ENCODE assay signal across 17 mouse cellular contexts in the genomic region with DNA sequence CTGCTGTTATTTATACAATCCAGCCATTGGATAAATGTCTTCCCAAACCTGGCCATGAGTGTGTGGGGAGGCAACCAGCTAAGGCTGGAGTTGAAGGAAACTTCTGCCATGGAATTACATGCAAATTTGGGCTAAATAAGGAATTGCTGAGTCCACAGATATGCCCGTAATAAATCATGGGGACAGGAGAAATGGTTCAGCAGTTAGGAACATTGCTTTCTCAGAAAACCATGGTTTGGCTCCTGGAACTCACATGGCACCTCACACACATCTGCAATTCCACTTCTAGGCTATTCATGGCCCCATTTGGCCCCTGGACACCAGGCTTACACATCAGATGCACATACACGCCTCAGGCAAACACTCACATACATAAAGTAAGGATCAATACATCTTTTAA. TPM values are rescaled to one million over a fixed set of nuclear protein-coding genes. Genes with fewer than 3 reads are reported as not detected.
DNase-seq lines count a peak whose midpoint lies in the region; ATAC-seq and TF ChIP-seq lines count a peak whose summit lies in the region.
"Had no signal": no experiment of that assay in that cellular context is flagged by ENCODE, and none has a peak within 500 bp of the region (broad histone marks: within the 10 kb centered on the region; RNA-seq: fewer than 3 reads in every experiment).

No protein-coding gene starts in this region.

- H3K27me3 ChIP-seq in heart, embryonic 14.5 days (ENCODE audit: control insufficient read depth, insufficient read depth, low read length): peaks cover 49% of the 10 kb centered on the region
- peaks cover 29% of the 10 kb centered on the region for H3K27me3 ChIP-seq in kidney, embryonic 16.5 days (ENCODE audit: insufficient read depth, low read length)
- H3K27me3 ChIP-seq in CH12.LX (replicated peaks): peaks cover 40% of the 10 kb centered on the region
- H3K27me3 ChIP-seq in embryonic facial prominence, embryonic 13.5 days: peaks cover 54% of the 10 kb centered on the region

- no peak for TF ChIP-seq EP300 in CH12.LX (IDR thresholded peaks at IDR 0.05; ENCODE audit: low read length)

- H3K79me2 ChIP-seq in CH12.LX (replicated peaks; ENCODE audit: control insufficient read depth, extremely low read depth, insufficient read depth, poor library complexity, severe bottlenecking): no peaks in the 10 kb centered on the region

- H3K4me3 ChIP-seq in heart, embryonic 14.5 days (ENCODE audit: control insufficient read depth in 1 of 2, insufficient read depth in 1 of 2, low read depth in 1 of 2, low read length in 2 of 2): no peak overlapping the region
- peak overlapping the region; percentile 57; the same call in 1 of the 2 replicates for H3K4me3 ChIP-seq in kidney, embryonic 16.5 days (ENCODE audit: low read length)
- no peak overlapping the region for H3K4me3 ChIP-seq in CH12.LX (replicated peaks in 1 of 3; ENCODE audit: low read depth in 2 of 3, low read length in 2 of 3, poor library complexity in 1 of 3)
- no peak overlapping the region for H3K4me3 ChIP-seq in embryonic facial prominence, embryonic 13.5 days

- no peak for ATAC-seq in heart, embryonic 14.5 days (ENCODE audit: insufficient number of reproducible peaks, insufficient read depth, low FRiP score, low read depth)
- ATAC-seq in kidney, embryonic 16.5 days (ENCODE audit: low FRiP score, low TSS enrichment): no peak
- ATAC-seq in embryonic facial prominence, embryonic 13.5 days (ENCODE audit: insufficient number of reproducible peaks, insufficient read depth, low FRiP score, low TSS enrichment, low read depth): no peak
- ATAC-seq: intestine, embryonic 16.5 days had no signal

- no peak for TF ChIP-seq RAD21 in CH12.LX (IDR thresholded peaks at IDR 0.05; ENCODE audit: low read depth, low read length)

- no peak for DNase-seq in heart, postnatal 4 days
- no peak for DNase-seq in kidney, postnatal 4 days
- DNase-seq in CH12.LX (ENCODE audit: extremely low read depth): no peak
- DNase-seq in urinary bladder, postnatal 14 days (ENCODE audit: low spot score): no peak
- no peak for DNase-seq in frontal cortex, adult 2 months (ENCODE audit: extremely low spot score in 1 of 2, low spot score in 1 of 2)
- DNase-seq: adrenal gland, adult 2 months; cerebellum, adult 18-20 months; heart, adult 18-20 months; lung, adult 2 months had no signal

- no peak overlapping the region for H3K27ac ChIP-seq in heart, embryonic 14.5 days (replicated peaks in 1 of 2; ENCODE audit: control insufficient read depth in 1 of 2, insufficient read depth in 1 of 2, low read depth in 2 of 2, low read length in 2 of 2)
- H3K27ac ChIP-seq in kidney, embryonic 16.5 days (ENCODE audit: low read length): no peak overlapping the region
- H3K27ac ChIP-seq in CH12.LX (ENCODE audit: insufficient read depth, low read depth): no peak overlapping the region
- H3K27ac ChIP-seq in embryonic facial prominence, embryonic 13.5 days: no peak overlapping the region

- H3K4me2 ChIP-seq in heart, embryonic 14.5 days (ENCODE audit: low read length): peak overlapping the region; percentile 86; the same call in 1 of the 2 replicates
- H3K4me2 ChIP-seq in kidney, embryonic 16.5 days (replicated peaks; ENCODE audit: low read depth, low read length): peak overlapping the region; percentile 79
- H3K4me2 ChIP-seq in CH12.LX (ENCODE audit: insufficient read depth, low read depth, poor library complexity, severe bottlenecking): 0 out of 2 replicates have a peak overlapping the region, but pooled peaks have one; percentile 31
- H3K4me2 ChIP-seq in embryonic facial prominence, embryonic 13.5 days: peak overlapping the region; percentile 88; the same call in 1 of the 2 replicates

- no peak overlapping the region for H3K9ac ChIP-seq in heart, embryonic 14.5 days (ENCODE audit: low read length)
- H3K9ac ChIP-seq in kidney, embryonic 16.5 days (replicated peaks; ENCODE audit: low read length): no peak overlapping the region
- H3K9ac ChIP-seq in CH12.LX (ENCODE audit: insufficient read depth, low read depth): no peak overlapping the region
- no peak overlapping the region for H3K9ac ChIP-seq in embryonic facial prominence, embryonic 13.5 days

- no peaks in the 10 kb centered on the region for H3K36me3 ChIP-seq in heart, embryonic 14.5 days (ENCODE audit: control insufficient read depth, insufficient read depth, low read length)
- H3K36me3 ChIP-seq in kidney, embryonic 16.5 days (ENCODE audit: insufficient read depth, low read length): no peaks in the 10 kb centered on the region
- no peaks in the 10 kb centered on the region for H3K36me3 ChIP-seq in CH12.LX (replicated peaks in 1 of 2; ENCODE audit: control insufficient read depth in 1 of 2, insufficient read depth in 1 of 2, low read length in 1 of 2)
- no peaks in the 10 kb centered on the region for H3K36me3 ChIP-seq in embryonic facial prominence, embryonic 13.5 days
- H3K36me3 ChIP-seq: G1E; hindbrain, embryonic 10.5 days had no signal

- H3K9me3 ChIP-seq in heart, embryonic 14.5 days (ENCODE audit: control insufficient read depth, low read length): no peaks in the 10 kb centered on the region
- H3K9me3 ChIP-seq in kidney, embryonic 16.5 days (ENCODE audit: low read length): no peaks in the 10 kb centered on the region
- H3K9me3 ChIP-seq in CH12.LX (replicated peaks; ENCODE audit: low read length): peaks cover 3% of the 10 kb centered on the region
- H3K9me3 ChIP-seq in embryonic facial prominence, embryonic 13.5 days: no peaks in the 10 kb centered on the region
- H3K9me3 ChIP-seq: hindbrain, embryonic 10.5 days; megakaryocyte, embryonic 14.5 days had no signal

- peaks cover 4 to 11% of the 10 kb centered on the region in 2 experiments; a peak in 3 of 4 replicates for H3K4me1 ChIP-seq in heart, embryonic 14.5 days (ENCODE audit: control insufficient read depth in 2 of 2, insufficient read depth in 2 of 2, low read length in 2 of 2)
- peaks cover 16% of the 10 kb centered on the region; the same call in 1 of the 2 replicates for H3K4me1 ChIP-seq in kidney, embryonic 16.5 days (ENCODE audit: insufficient read depth, low read length)
- no peaks in the 10 kb centered on the region for H3K4me1 ChIP-seq in CH12.LX (ENCODE audit: control insufficient read depth in 1 of 2, insufficient read depth in 2 of 2)
- H3K4me1 ChIP-seq in embryonic facial prominence, embryonic 13.5 days: peaks cover 13% of the 10 kb centered on the region

- in situ Hi-C loops in CH12.LX (cut with MboI; ENCODE audit: low pct_ligation_motif_present, low pct_unique_long_range_greater_than_20kb, low sequenced_read_pairs): no loop called here

- no peak for TF ChIP-seq CTCF in CH12.LX (conservative IDR thresholded peaks at IDR 0.05 in 1 of 2, IDR thresholded peaks at IDR 0.05 in 1 of 2; ENCODE audit: low read depth in 2 of 2, low read length in 2 of 2)

- 89% methylated on average over 2 of the region's 2 CpGs for WGBS in heart, embryonic 14.5 days
- 65% methylated on average over 2 of the region's 2 CpGs for WGBS in kidney, embryonic 16.5 days
- 70% methylated on average over 2 of the region's 2 CpGs for WGBS in embryonic facial prominence, embryonic 13.5 days

- dilution Hi-C loops in CH12.LX (cut with MboI; ENCODE audit: extremely low pct_ligation_motif_present, extremely low pct_unique_long_range_greater_than_20kb, low sequenced_read_pairs): no loop called here

- TF ChIP-seq POLR2A in CH12.LX (IDR thresholded peaks at IDR 0.05; ENCODE audit: low read depth, low read length): no peak

RNA-seq across cellular contexts. Expression of a gene that starts 1.1 kb away (rescaled TPM):
- polyA plus RNA-seq in heart, embryonic 14.5 days (2014; fragmentation: Nextera tagmentation; extraction: Ambion mirVana): 3.1 and 3.8 TPM in 2 replicates
- 1 to 10 TPM; 2.6 to 4.1 TPM for total RNA-seq in heart, postnatal 4 days (2021)
- polyA plus RNA-seq in kidney, embryonic 16.5 days (2015; fragmentation: Nextera tagmentation; extraction: Ambion mirVana): 3.7 and 5.0 TPM in 2 replicates
- not detected in 2 replicates for total RNA-seq in CH12.LX (2012; rRNA removed)
- total RNA-seq in CH12.LX (2014; rRNA removed): not detected in 2 replicates
- polyA plus RNA-seq in CH12.LX (2012; ENCODE audit: insufficient read length, low read depth): not detected in 2 replicates
- polyA plus RNA-seq in embryonic facial prominence, embryonic 13.5 days (2015; fragmentation: Nextera tagmentation; extraction: Ambion mirVana): 0.48 and 0.58 TPM in 2 replicates
- 1.8 and 1.9 TPM in 2 replicates for polyA plus RNA-seq in frontal cortex, adult 2 months (2012; rRNA removed)
- polyA plus RNA-seq: C2C12, G1E had no signal

RNA-seq across cellular contexts. Expression of a gene that starts 16.8 kb away (rescaled TPM):
- 6.3 and 7.1 TPM in 2 replicates for polyA plus RNA-seq in heart, embryonic 14.5 days (2014; fragmentation: Nextera tagmentation; extraction: Ambion mirVana)
- 1 to 10 TPM; 6.9 to 7.7 TPM for total RNA-seq in heart, postnatal 4 days (2021)
- 18.7 and 22.2 TPM in 2 replicates for polyA plus RNA-seq in kidney, embryonic 16.5 days (2015; fragmentation: Nextera tagmentation; extraction: Ambion mirVana)
- total RNA-seq in CH12.LX (2012; rRNA removed): 4.2 and 4.5 TPM in 2 replicates
- total RNA-seq in CH12.LX (2014; rRNA removed): 3.4 and 3.8 TPM in 2 replicates
- 10.7 and 13.3 TPM in 2 replicates for polyA plus RNA-seq in CH12.LX (2012; ENCODE audit: insufficient read length, low read depth)
- polyA plus RNA-seq in embryonic facial prominence, embryonic 13.5 days (2015; fragmentation: Nextera tagmentation; extraction: Ambion mirVana): 22.0 and 27.1 TPM in 2 replicates
- 42.7 and 44.0 TPM in 2 replicates for polyA plus RNA-seq in frontal cortex, adult 2 months (2012; rRNA removed)

RNA-seq across cellular contexts. Expression of a gene that starts 26.5 kb away (rescaled TPM):
- polyA plus RNA-seq in heart, embryonic 14.5 days (2014; fragmentation: Nextera tagmentation; extraction: Ambion mirVana): 1.8 and 2.2 TPM in 2 replicates
- total RNA-seq in heart, postnatal 4 days (2021): 1 to 10 TPM; 4.9 to 5.4 TPM
- polyA plus RNA-seq in kidney, embryonic 16.5 days (2015; fragmentation: Nextera tagmentation; extraction: Ambion mirVana): 3.4 and 3.9 TPM in 2 replicates
- 2.4 and 2.6 TPM in 2 replicates for total RNA-seq in CH12.LX (2012; rRNA removed)
- 2.0 and 2.2 TPM in 2 replicates for total RNA-seq in CH12.LX (2014; rRNA removed)
- polyA plus RNA-seq in CH12.LX (2012; ENCODE audit: insufficient read length, low read depth): 4.0 and 4.1 TPM in 2 replicates
- polyA plus RNA-seq in embryonic facial prominence, embryonic 13.5 days (2015; fragmentation: Nextera tagmentation; extraction: Ambion mirVana): 2.6 and 2.8 TPM in 2 replicates
- 19.1 and 19.3 TPM in 2 replicates for polyA plus RNA-seq in frontal cortex, adult 2 months (2012; rRNA removed)

RNA-seq across cellular contexts. Expression of a gene that starts 29.2 kb away (rescaled TPM):
- polyA plus RNA-seq in heart, embryonic 14.5 days (2014; fragmentation: Nextera tagmentation; extraction: Ambion mirVana): 210 and 231 TPM in 2 replicates
- 10 to 100 TPM; 77.4 to 81.8 TPM for total RNA-seq in heart, postnatal 4 days (2021)
- 282 and 321 TPM in 2 replicates for polyA plus RNA-seq in kidney, embryonic 16.5 days (2015; fragmentation: Nextera tagmentation; extraction: Ambion mirVana)
- total RNA-seq in CH12.LX (2012; rRNA removed) (245 and 297 TPM in 2 replicates), CH12.LX (2014; rRNA removed) (341 and 378 TPM in 2 replicates)
- 251 and 264 TPM in 2 replicates for polyA plus RNA-seq in CH12.LX (2012; ENCODE audit: insufficient read length, low read depth)
- 298 and 302 TPM in 2 replicates for polyA plus RNA-seq in embryonic facial prominence, embryonic 13.5 days (2015; fragmentation: Nextera tagmentation; extraction: Ambion mirVana)
- 98.0 and 117 TPM in 2 replicates for polyA plus RNA-seq in frontal cortex, adult 2 months (2012; rRNA removed)

RNA-seq across cellular contexts. Expression of a gene that starts 41.4 kb away (rescaled TPM):
- polyA plus RNA-seq in heart, embryonic 14.5 days (2014; fragmentation: Nextera tagmentation; extraction: Ambion mirVana): 2.6 and 2.9 TPM in 2 replicates
- 1 to 10 TPM; 7.1 to 8.1 TPM for total RNA-seq in heart, postnatal 4 days (2021)
- polyA plus RNA-seq in kidney, embryonic 16.5 days (2015; fragmentation: Nextera tagmentation; extraction: Ambion mirVana): 5.4 and 5.8 TPM in 2 replicates
- total RNA-seq in CH12.LX (2012; rRNA removed) (0.59 and 0.76 TPM in 2 replicates), CH12.LX (2014; rRNA removed) (0.07 and 0.21 TPM in 2 replicates)
- 0.12 TPM in 1 of 2 replicates, not detected in the other for polyA plus RNA-seq in CH12.LX (2012; ENCODE audit: insufficient read length, low read depth)
- polyA plus RNA-seq in embryonic facial prominence, embryonic 13.5 days (2015; fragmentation: Nextera tagmentation; extraction: Ambion mirVana): 4.0 and 4.5 TPM in 2 replicates
- polyA plus RNA-seq in frontal cortex, adult 2 months (2012; rRNA removed): 62.1 and 62.6 TPM in 2 replicates

Comparison
In these comparisons a context has a peak if more than half of its experiments do, and no peak if none do; other contexts are left out.
1. H3K4me2 ChIP-seq: peak in every context shown above with its lines; median percentile 88 in embryonic facial prominence, embryonic 13.5 days; 86 in heart, embryonic 14.5 days; 79 in kidney, embryonic 16.5 days; 31 in CH12.LX.